26 mouse cellular contexts compared by ENCODE assay signal in genomic region chr10:44062981-44063380, GRCm38 (mm10).
"Had no signal": no experiment of that assay in that cellular context is flagged by ENCODE, and none has a peak within 500 bp of the region (broad histone marks: within the 10 kb centered on the region; RNA-seq: fewer than 3 reads in every experiment).

No protein-coding gene starts in this region.

- ATAC-seq: forebrain, embryonic 13.5 days; forebrain, embryonic 14.5 days; forebrain, embryonic 15.5 days; forebrain, embryonic 16.5 days; forebrain, postnatal 0 days had no signal

- H3K36me3 ChIP-seq: embryonic facial prominence, embryonic 10.5 days; embryonic facial prominence, embryonic 12.5 days; embryonic facial prominence, embryonic 13.5 days; embryonic facial prominence, embryonic 15.5 days; forebrain, embryonic 10.5 days; forebrain, embryonic 12.5 days; forebrain, embryonic 15.5 days had no signal

- H3K27me3 ChIP-seq: embryonic facial prominence, embryonic 12.5 days; embryonic facial prominence, embryonic 13.5 days; embryonic facial prominence, embryonic 15.5 days; forebrain, embryonic 12.5 days; forebrain, embryonic 13.5 days; forebrain, embryonic 15.5 days had no signal

- H3K4me1 ChIP-seq: embryonic facial prominence, embryonic 10.5 days; embryonic facial prominence, embryonic 12.5 days; embryonic facial prominence, embryonic 13.5 days; embryonic facial prominence, embryonic 15.5 days; forebrain, embryonic 10.5 days; forebrain, embryonic 12.5 days; forebrain, embryonic 13.5 days; forebrain, embryonic 15.5 days had no signal

- H3K9ac ChIP-seq: embryonic facial prominence, embryonic 12.5 days; embryonic facial prominence, embryonic 13.5 days; embryonic facial prominence, embryonic 15.5 days; forebrain, embryonic 12.5 days; forebrain, embryonic 13.5 days; forebrain, embryonic 15.5 days; forebrain, postnatal 0 days had no signal

- DNase-seq: cerebellum, adult 9-10 months; cerebellum, adult 9-11 months; cerebellum, postnatal 10 days; cerebellum, postnatal 14 days; cerebellum, postnatal 25 days; cerebellum, postnatal 36 days; embryo, embryonic 11 days; forebrain, postnatal 0 days; gastrocnemius, adult 2 months; gastrocnemius, postnatal 10 days; gastrocnemius, postnatal 14 days; gastrocnemius, postnatal 25 days; gastrocnemius, postnatal 36 days; heart, adult 18-20 months; heart, adult 2 months had no signal

- H3K9me3 ChIP-seq: embryonic facial prominence, embryonic 10.5 days; embryonic facial prominence, embryonic 12.5 days; embryonic facial prominence, embryonic 13.5 days; embryonic facial prominence, embryonic 15.5 days; forebrain, embryonic 10.5 days; forebrain, embryonic 12.5 days; forebrain, embryonic 13.5 days; forebrain, embryonic 15.5 days had no signal

- H3K4me2 ChIP-seq: embryonic facial prominence, embryonic 12.5 days; embryonic facial prominence, embryonic 13.5 days; embryonic facial prominence, embryonic 15.5 days; forebrain, embryonic 12.5 days; forebrain, embryonic 13.5 days; forebrain, embryonic 15.5 days had no signal

- H3K4me3 ChIP-seq: embryonic facial prominence, embryonic 10.5 days; embryonic facial prominence, embryonic 12.5 days; embryonic facial prominence, embryonic 13.5 days; embryonic facial prominence, embryonic 15.5 days; erythroblast, embryonic 14.5 days; forebrain, embryonic 10.5 days; forebrain, embryonic 12.5 days; forebrain, embryonic 13.5 days; forebrain, embryonic 15.5 days; gastrocnemius, adult 2 months; heart, adult 2 months had no signal

- H3K27ac ChIP-seq: embryonic facial prominence, embryonic 10.5 days; embryonic facial prominence, embryonic 12.5 days; embryonic facial prominence, embryonic 13.5 days; embryonic facial prominence, embryonic 15.5 days; forebrain, embryonic 10.5 days; forebrain, embryonic 12.5 days; forebrain, embryonic 13.5 days; forebrain, embryonic 15.5 days; gastrocnemius, adult 2 months; heart, adult 2 months had no signal
